Mouse (Mus musculus) intestine, embryonic 16.5 days (tissue): ENCODE measurements around the gene Fev. TPM values are rescaled to one million over a fixed set of nuclear protein-coding genes. Genes with fewer than 3 reads are reported as not detected.

Source experiments
- ATAC-seq: fragments of 200-750 bp; cut with Nextera tagmentation; 2 replicates; pipeline ENCODE4 v1.8.0; 2017; ENCODE audit warnings: moderate TSS enrichment, moderate library complexity
- H3K27ac ChIP-seq: fragments of 300-500 bp; sonication (generic); 2 replicates; pipeline ENCODE4 v1.5.1; 2014; ENCODE audit warnings: mild to moderate bottlenecking, low read length
- H3K27me3 ChIP-seq: fragments of 300-500 bp; sonication (generic); replicated peaks from 2 replicates; pipeline ENCODE4 v1.6.1; 2014; ENCODE audit warnings: low read length, control low read depth, mixed read lengths; ENCODE audit not compliant: control insufficient read depth, insufficient read depth
- H3K36me3 ChIP-seq: fragments of 300-500 bp; sonication (generic); 2 replicates; pipeline ENCODE4 v1.6.1; 2014; ENCODE audit warnings: low read length, control low read depth; ENCODE audit not compliant: control insufficient read depth, insufficient read depth
- H3K4me1 ChIP-seq: fragments of 300-500 bp; sonication (generic); 2 replicates; pipeline ENCODE4 v1.6.1; 2014; ENCODE audit warnings: low read length, control low read depth, mixed read lengths; ENCODE audit not compliant: control insufficient read depth, insufficient read depth
- H3K4me2 ChIP-seq: fragments of 300-500 bp; sonication (generic); 2 replicates; pipeline ENCODE4 v1.6.1; 2014; ENCODE audit warnings: low read depth, low read length, control low read depth
- H3K4me3 ChIP-seq: fragments of 300-500 bp; sonication (generic); 2 replicates; pipeline ENCODE4 v1.5.1; 2014; ENCODE audit warnings: mild to moderate bottlenecking, low read length
- H3K9ac ChIP-seq: fragments of 300-500 bp; sonication (generic); 2 replicates; pipeline ENCODE4 v1.6.1; 2014; ENCODE audit warnings: low read depth, low read length
- H3K9me3 ChIP-seq: fragments of 300-500 bp; sonication (generic); 2 replicates; pipeline ENCODE4 v1.6.1; 2016; ENCODE audit warnings: low read length, control low read depth; ENCODE audit not compliant: control insufficient read depth
- WGBS: fragments of 180-500 bp; shearing (Covaris S2); extraction: QIAGEN DNeasy Blood & Tissue Kit; methylation state at CpG from one replicate; pipeline ENCODE4 v1.1.7; 2014; 5-methylcytosine and 5-hydroxymethylcytosine counted together
- microRNA counts: library from miRNA; unstranded; fragments of <30 nt; microRNA quantifications from one replicate; lab custom pipeline; 2016
- microRNA-seq: library from miRNA; unstranded; fragments of <30 nt; microRNA quantifications from one replicate; pipeline ENCODE4, GENCODE M21; 2016
- polyA plus RNA-seq: library from polyadenylated mRNA; unstranded; fragments of >200 nt; fragmentation: Nextera tagmentation; extraction: Ambion mirVana; gene quantifications from 2 replicates; pipeline ENCODE4 v1.2.1, GENCODE M21; 2015

Gene Fev
- polyA plus RNA-seq, 1 experiment from 2014 or later = 0.95 TPM

DNA sequence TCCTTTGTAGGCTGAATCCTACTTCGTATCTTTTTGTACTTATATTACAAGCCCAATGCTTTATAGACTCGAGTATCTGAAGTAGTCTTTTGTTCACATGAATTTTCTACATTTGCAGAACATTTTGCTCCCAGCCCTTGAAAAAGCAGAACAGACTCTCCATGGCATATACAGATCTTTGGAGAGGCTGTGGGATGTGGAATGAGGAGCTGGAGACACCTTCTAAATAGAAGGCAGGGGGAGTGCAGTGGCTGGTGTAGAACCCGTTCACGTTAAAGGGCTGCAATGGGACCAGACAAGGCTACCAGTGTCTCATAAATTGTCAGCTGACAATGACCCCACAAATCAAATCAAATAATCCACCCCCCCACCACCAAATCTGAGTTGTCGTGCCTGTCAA, 36.3 kb downstream of the Fev start:
- H3K27ac ChIP-seq = no peak overlapping the region
- H3K4me1 ChIP-seq = no peaks in the 10 kb centered on the region
- no peak for ATAC-seq
- 63% methylated on average over 5 of the region's 5 CpGs for WGBS
- H3K4me2 ChIP-seq = no peak overlapping the region
- H3K36me3 ChIP-seq = no peaks in the 10 kb centered on the region
- H3K9me3 ChIP-seq = no peaks in the 10 kb centered on the region
- no peak overlapping the region for H3K4me3 ChIP-seq
- peaks cover 35% of the 10 kb centered on the region for H3K27me3 ChIP-seq
- H3K9ac ChIP-seq = no peak overlapping the region

DNA sequence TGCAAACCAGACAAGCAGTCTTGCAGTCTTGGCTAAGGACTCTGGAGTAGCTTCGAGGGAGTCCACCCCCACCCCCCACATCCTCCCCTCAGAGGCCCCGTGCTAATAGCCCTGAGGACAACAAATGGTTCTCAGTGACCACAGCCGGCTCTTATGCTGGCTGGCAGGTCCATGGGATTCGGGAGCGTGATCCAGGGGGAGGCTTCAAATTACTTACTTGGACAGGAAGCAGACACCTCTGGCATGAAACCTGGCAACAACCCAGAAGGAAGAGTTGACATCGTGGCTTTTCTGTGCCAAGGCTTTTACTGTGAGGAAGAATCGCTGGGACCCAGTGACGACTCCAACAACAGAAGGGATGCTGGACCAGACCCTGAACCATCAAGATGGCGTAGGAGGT, 38.9 kb downstream of the Fev start:
- ATAC-seq = no peak
- H3K27me3 ChIP-seq = peaks cover 18% of the 10 kb centered on the region
- H3K9me3 ChIP-seq = no peaks in the 10 kb centered on the region
- 38% methylated on average over 9 of the region's 9 CpGs for WGBS
- H3K4me2 ChIP-seq = no peak overlapping the region
- H3K36me3 ChIP-seq = no peaks in the 10 kb centered on the region
- H3K9ac ChIP-seq = no peak overlapping the region
- H3K27ac ChIP-seq = no peak overlapping the region
- no peak overlapping the region for H3K4me3 ChIP-seq
- H3K4me1 ChIP-seq = no peaks in the 10 kb centered on the region

DNA sequence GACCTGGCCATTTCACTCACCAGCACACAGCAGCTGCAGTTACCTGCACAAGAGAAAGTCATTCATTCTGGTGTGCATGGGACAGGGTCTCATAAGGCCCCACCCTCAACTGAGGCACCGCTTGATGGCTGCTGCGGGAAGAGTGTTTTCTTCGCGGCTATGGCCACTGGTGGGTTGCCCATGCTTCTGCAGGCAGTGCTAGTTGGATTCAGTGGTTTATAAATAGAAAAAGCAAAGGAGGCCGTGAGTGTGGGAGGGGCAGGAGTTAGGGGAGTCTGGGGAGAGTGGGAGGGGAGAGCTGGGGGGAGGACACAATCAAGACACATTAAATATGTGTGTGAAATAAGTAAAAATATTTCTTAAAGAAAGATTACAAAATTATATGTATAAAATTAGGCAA, 42.1 kb downstream of the Fev start:
- H3K4me2 ChIP-seq = no peak overlapping the region
- H3K4me1 ChIP-seq = no peaks in the 10 kb centered on the region
- 77% methylated on average over 5 of the region's 5 CpGs for WGBS
- no peak overlapping the region for H3K9ac ChIP-seq
- no peak overlapping the region for H3K27ac ChIP-seq
- H3K36me3 ChIP-seq = no peaks in the 10 kb centered on the region
- no peak for ATAC-seq
- H3K9me3 ChIP-seq = no peaks in the 10 kb centered on the region
- H3K27me3 ChIP-seq = peaks cover 5% of the 10 kb centered on the region
- no peak overlapping the region for H3K4me3 ChIP-seq

DNA sequence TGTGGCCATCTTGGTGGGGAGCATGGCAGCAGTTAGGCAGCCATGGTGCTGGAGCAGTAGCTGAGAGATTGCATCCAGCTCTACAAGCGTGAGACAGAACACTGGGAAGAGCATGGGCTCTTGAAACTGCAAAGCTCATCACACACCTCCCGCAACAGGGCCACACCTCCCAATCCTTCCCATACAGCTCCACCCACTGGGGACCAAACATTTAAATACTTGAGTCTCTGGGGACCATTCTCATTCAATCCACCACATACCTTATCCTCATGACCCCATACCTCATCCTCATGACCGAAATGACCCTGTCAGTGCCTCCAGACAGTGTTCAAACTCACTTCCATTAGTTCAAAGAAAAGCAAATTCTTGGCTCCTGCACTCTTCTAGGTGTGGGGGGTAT, 52.0 kb downstream of the Fev start:
- Histone ChIP-seq H3K4me2 (no peak overlapping the region), H3K9ac (no peak overlapping the region)
- 77% methylated on average over 3 of the region's 3 CpGs for WGBS

More for the DNA sequence above, 52.0 kb downstream of the Fev start:
- Histone ChIP-seq H3K4me1 (no peaks in the 10 kb centered on the region), H3K9me3 (no peaks in the 10 kb centered on the region), H3K4me3 (no peak overlapping the region), H3K36me3 (no peaks in the 10 kb centered on the region), H3K27me3 (no peaks in the 10 kb centered on the region), H3K27ac (no peak overlapping the region)
- no peak for ATAC-seq

MicroRNA genes within 50 kb of the gene (microRNA counts, 519-probe panel; counts per million panel counts)
- 3,730 counts per million, percentile 93 among the panel's probes with 10 or more counts for microRNA mmu-miR-375 (lab: Ali Mortazavi, UCI)

Small RNA genes within 50 kb of the gene (microRNA-seq; reads per million reads assigned to microRNA genes)
- 20,334 reads per million, percentile 96 among the genes with 10 or more reads in this experiment for gene Mir375

Other genes starting within 250 kb of the Fev start
- gene Ttll4, start 223.7 kb downstream of the Fev start, polyA plus RNA-seq = 6.9 and 7.1 TPM in 2 replicates
- gene Cyp27a1, start 171.8 kb downstream of the Fev start, polyA plus RNA-seq = 7.6 and 8.0 TPM in 2 replicates
- gene Prkag3, start 136.2 kb downstream of the Fev start, polyA plus RNA-seq = 0.15 and 0.17 TPM in 2 replicates
- 0.22 and 0.49 TPM in 2 replicates for gene Wnt6, start 113.5 kb downstream of the Fev start, polyA plus RNA-seq
- 0.05 and 0.09 TPM in 2 replicates for gene Wnt10a, start 93.9 kb downstream of the Fev start, polyA plus RNA-seq
- 0.07 and 0.18 TPM in 2 replicates for gene Cdk5r2, start 30.5 kb downstream of the Fev start, polyA plus RNA-seq
- gene Cryba2, start 7.7 kb upstream of the Fev start, polyA plus RNA-seq = 1.5 and 2.4 TPM in 2 replicates
- 0.07 and 0.16 TPM in 2 replicates for gene Cfap65, start 50.2 kb upstream of the Fev start, polyA plus RNA-seq
- 25.3 and 27.9 TPM in 2 replicates for gene Ihh, start 66.3 kb upstream of the Fev start, polyA plus RNA-seq
- 9.4 and 10.2 TPM in 2 replicates for gene Nhej1, start 239.8 kb upstream of the Fev start, polyA plus RNA-seq
- gene Slc23a3, start 248.5 kb upstream of the Fev start, polyA plus RNA-seq = 1.2 and 1.5 TPM in 2 replicates